Mouse (Mus musculus) lung, adult 2 months (tissue): Measurements from ENCODE around the gene Cyp21a1.
"Not testable (repeated sequence)": the region's sequence is repeated elsewhere in the genome, so short reads cannot be mapped to it uniquely, and the experiment has no call there.

Experiments used
- CTCF ChIP-seq: fragments of 200-500 bp; IDR thresholded peaks from 2 replicates; pipeline ENCODE4 v1.5.1; 2011; ENCODE audit warnings: mild to moderate bottlenecking, low read length, control low read depth; ENCODE audit not compliant: insufficient read depth
- POLR2A ChIP-seq: fragments of 200-500 bp; IDR thresholded peaks from 2 replicates; pipeline ENCODE4 v1.6.1; 2011; ENCODE audit warnings: low read depth, mild to moderate bottlenecking, control low read depth, low read length, borderline replicate concordance; ENCODE audit errors: extremely low read depth

- TF ChIP-seq CTCF, POLR2A: not testable (repeated sequence)
Observed at GRCm38 (mm10) chr17:34798071-34798470, 6.3 kb downstream of the Cyp21a1 start.
